Mouse (Mus musculus) midbrain, embryonic 12.5 days (tissue): Measurements from ENCODE around the gene Dnajb11. TPM values are rescaled to one million over a fixed set of nuclear protein-coding genes. Genes with fewer than 3 reads are reported as not detected.

ENCODE experiments used
- ATAC-seq: fragments of 200-750 bp; cut with Nextera tagmentation; 2 replicates; pipeline ENCODE4 v1.8.0; 2017; ENCODE audit warnings: low read depth, moderate TSS enrichment, moderate library complexity; ENCODE audit not compliant: low FRiP score
- H3K27ac ChIP-seq: fragments of 300-500 bp; sonication (generic); replicated peaks from 2 replicates; pipeline ENCODE4 v1.5.1; 2016; ENCODE audit warnings: mild to moderate bottlenecking
- H3K27me3 ChIP-seq: fragments of 300-500 bp; sonication (generic); 2 replicates; pipeline ENCODE4 v1.6.1; 2016; ENCODE audit warnings: mild to moderate bottlenecking
- H3K36me3 ChIP-seq: fragments of 300-500 bp; sonication (generic); 2 replicates; pipeline ENCODE4 v1.6.1; 2016
- H3K4me1 ChIP-seq: fragments of 300-500 bp; sonication (generic); 2 replicates; pipeline ENCODE4 v1.6.1; 2016
- H3K4me2 ChIP-seq: fragments of 300-500 bp; sonication (generic); replicated peaks from 2 replicates; pipeline ENCODE4 v1.6.1; 2016; ENCODE audit warnings: mild to moderate bottlenecking, moderate library complexity
- H3K4me3 ChIP-seq: fragments of 300-500 bp; sonication (generic); 2 replicates; pipeline ENCODE4 v1.5.1; 2016; ENCODE audit warnings: mild to moderate bottlenecking
- H3K9ac ChIP-seq: fragments of 300-500 bp; sonication (generic); replicated peaks from 2 replicates; pipeline ENCODE4 v1.6.1; 2016; ENCODE audit warnings: mild to moderate bottlenecking, moderate library complexity
- H3K9me3 ChIP-seq: fragments of 300-500 bp; sonication (generic); 2 replicates; pipeline ENCODE4 v1.6.1; 2016; ENCODE audit warnings: mild to moderate bottlenecking
- WGBS: fragments of 180-500 bp; shearing (Covaris S2); methylation state at CpG from one replicate; pipeline ENCODE4 v1.1.7; 2016; 5-methylcytosine and 5-hydroxymethylcytosine counted together
- polyA plus RNA-seq: library from polyadenylated mRNA; unstranded; fragments of >200 nt; fragmentation: Nextera tagmentation; extraction: Ambion mirVana; gene quantifications from 2 replicates; pipeline ENCODE4 v1.2.1, GENCODE M21; 2016

Gene Dnajb11
- polyA plus RNA-seq, result 93.1 and 94.1 TPM in 2 replicates

DNA sequence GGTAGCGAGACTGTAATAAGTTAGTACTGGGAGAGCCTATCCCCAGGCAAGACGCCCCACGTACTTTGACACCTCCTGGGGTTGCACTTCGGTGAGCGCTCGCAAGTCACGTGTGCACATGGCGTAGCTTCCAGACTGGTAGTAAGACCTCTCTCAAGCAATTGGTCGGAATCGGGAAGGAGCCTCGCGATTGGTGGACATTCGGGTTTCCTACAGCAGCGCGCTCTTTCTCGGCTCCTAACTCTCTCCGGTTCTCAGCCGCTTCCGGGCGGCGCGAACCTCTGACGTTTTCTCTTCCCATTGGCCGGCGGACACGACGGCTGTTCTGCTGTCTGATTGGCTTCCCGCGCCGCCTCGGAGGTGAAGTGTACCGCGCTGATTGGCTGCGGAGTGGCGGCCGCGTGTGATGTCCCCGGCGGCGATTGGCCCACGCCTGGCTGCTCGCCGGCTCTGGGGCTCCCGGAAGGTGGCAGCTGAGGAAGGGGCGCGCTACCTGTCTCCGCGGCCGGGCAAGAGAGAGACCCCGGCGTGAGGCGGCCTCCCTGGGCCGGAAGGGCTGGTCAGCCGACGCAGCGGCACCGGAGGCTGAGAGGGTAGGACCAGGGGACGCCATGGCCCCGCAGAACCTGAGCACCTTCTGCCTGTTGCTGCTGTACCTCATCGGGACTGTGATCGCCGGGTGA, at the start of gene Dnajb11, which contains the start of gene Tbccd1:
Gene Dnajb11, plus strand, starts transcription at position 415 of the 683 bp plus-strand sequence.
Gene Tbccd1, minus strand, starts transcription at position 239 of the 683 bp plus-strand sequence.
- Histone ChIP-seq H3K27ac (peak within 1 kb of the TSS; percentile 49; the same call in 1 of the 2 replicates), H3K4me2 (peak within 1 kb of the TSS; percentile 93), H3K4me3 (peak within 1 kb of the TSS; percentile 86), H3K9me3 (no peaks in the 10 kb centered on the region), H3K27me3 (no peaks in the 10 kb centered on the region), H3K9ac (peak within 1 kb of the TSS; percentile 91), H3K4me1 (peaks cover 16% of the 10 kb centered on the region), H3K36me3 (peaks cover 7% of the 10 kb centered on the region; the same call in 1 of the 2 replicates)
- ATAC-seq, result peak; percentile 100
- WGBS, result under 1% methylated on average over 62 of the region's 62 CpGs

DNA sequence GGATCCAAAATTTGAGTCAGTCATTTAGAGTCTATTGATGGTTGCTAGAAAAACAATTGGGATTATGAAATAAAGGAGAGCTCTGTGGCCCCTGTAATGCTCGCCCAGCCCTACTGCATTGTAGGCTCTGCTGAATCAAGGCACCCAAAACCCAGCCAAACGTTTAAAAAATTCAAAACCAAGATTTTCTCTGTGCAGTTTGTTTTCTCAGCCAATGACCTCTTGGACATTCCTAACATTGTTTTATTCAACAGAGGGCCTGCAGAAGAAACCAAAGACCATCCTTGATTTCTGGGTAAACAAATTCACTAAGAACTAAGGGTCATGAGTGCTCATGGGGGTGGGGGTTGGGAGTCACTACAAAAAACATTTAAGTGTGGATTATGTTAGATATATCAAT, 46.2 kb upstream of the Dnajb11 start, which contains the start of gene Crygs:
Gene Crygs, minus strand, starts transcription at position 101 of the 400 bp plus-strand sequence.
- H3K36me3 ChIP-seq, result peaks cover 9% of the 10 kb centered on the region; the same call in 1 of the 2 replicates
- H3K27ac ChIP-seq, result no peak within 1 kb of the TSS
- H3K4me1 ChIP-seq, result no peaks in the 10 kb centered on the region
- H3K9me3 ChIP-seq, result no peaks in the 10 kb centered on the region
- no peak within 1 kb of the TSS for H3K4me3 ChIP-seq
- ATAC-seq, result no peak
- no peak within 1 kb of the TSS for H3K4me2 ChIP-seq
- 54% methylated on average over 2 of the region's 2 CpGs for WGBS
- H3K27me3 ChIP-seq, result peaks cover 22% of the 10 kb centered on the region
- no peak within 1 kb of the TSS for H3K9ac ChIP-seq

DNA sequence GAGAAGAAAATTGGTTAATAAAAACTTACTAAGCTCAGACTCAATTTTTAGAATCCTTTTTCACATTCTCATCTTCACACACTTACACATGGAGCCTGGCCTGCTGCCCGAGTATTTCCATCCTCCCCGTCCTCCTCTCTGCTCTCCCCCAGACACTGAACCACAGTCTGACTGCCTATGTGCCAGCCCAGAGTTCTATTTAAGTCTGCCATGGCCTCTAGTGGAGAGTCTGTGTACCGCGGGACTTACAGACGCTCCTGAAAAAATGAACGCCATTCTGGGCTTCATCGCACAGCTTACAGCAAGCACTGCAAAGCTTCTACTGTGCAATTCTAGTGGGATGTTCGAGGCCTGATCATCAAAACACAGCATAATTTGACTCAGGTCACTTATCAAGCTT, 36.9 kb upstream of the Dnajb11 start:
- Histone ChIP-seq H3K36me3 (peaks cover 17% of the 10 kb centered on the region), H3K27ac (no peak overlapping the region), H3K4me1 (no peaks in the 10 kb centered on the region), H3K4me2 (no peak overlapping the region), H3K9me3 (no peaks in the 10 kb centered on the region), H3K9ac (no peak overlapping the region), H3K4me3 (no peak overlapping the region), H3K27me3 (no peaks in the 10 kb centered on the region)
- ATAC-seq, result no peak
- 60% methylated on average over 8 of the region's 8 CpGs for WGBS

DNA sequence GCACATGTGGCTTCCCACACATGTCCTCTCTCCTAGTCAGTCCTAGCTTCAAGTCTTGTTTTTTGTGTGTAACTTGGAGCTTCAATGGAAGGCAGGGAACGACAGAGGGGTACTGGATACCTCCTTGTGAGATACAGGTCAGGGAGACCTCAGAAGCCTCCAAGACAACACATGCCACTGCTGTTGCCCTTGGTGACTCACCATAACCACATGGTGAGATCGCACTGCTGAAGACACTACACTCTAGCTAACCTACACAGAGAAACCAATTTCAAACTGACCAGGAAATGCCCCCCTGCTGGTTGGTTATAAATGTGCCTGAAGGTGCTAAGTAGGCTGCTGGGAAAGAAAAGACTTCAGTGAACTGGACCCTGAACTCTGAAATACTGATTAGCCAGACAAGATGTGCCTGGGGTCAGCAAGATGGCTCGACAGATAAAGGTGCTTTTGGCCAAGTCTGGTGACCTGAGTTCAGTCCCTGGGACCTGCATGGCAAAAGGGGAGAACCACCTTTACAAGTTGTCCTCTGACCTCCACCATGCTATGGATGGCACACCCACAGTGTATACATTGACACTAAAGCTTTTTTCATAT, 24.6 kb upstream of the Dnajb11 start:
- H3K4me1 ChIP-seq, result no peaks in the 10 kb centered on the region
- WGBS, result 92% methylated on average over 3 of the region's 3 CpGs
- no peak overlapping the region for H3K27ac ChIP-seq
- no peak overlapping the region for H3K9ac ChIP-seq
- no peak overlapping the region for H3K4me2 ChIP-seq
- H3K4me3 ChIP-seq, result no peak overlapping the region
- H3K36me3 ChIP-seq, result peaks cover 15% of the 10 kb centered on the region
- H3K27me3 ChIP-seq, result no peaks in the 10 kb centered on the region
- ATAC-seq, result no peak
- H3K9me3 ChIP-seq, result no peaks in the 10 kb centered on the region

DNA sequence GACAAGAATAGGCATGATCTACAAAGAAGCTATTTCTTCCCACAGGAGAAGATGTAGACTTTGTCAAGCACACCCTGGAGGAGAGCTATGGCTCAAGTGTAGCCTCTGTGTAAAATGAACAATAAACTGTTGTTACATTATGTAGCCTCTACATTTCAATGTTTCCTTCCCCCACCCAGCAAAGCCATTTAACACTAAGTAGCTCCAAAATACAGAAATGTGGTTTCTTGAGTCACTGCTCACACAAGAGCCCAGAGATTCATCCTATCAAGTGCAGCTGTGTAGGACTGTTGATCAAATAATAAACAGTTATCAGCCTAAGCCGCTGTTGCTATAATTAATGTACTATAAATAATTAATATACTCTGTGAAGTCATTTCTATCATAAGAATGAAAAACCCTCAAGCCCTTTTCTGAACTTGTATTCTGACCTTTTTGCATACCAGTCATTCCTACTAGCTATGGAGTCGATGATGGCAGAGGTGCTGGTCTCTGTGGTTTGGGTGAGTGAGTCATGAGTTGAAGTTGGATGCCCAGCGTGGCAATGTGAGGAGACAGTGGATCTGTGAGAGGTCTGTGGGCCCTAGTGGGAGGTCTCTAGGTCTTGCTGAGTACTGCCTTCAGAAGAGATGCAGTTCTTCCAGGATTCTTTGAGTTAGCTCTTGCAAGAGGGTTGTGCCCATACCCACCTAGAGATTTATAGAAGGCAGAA, 18.3 kb upstream of the Dnajb11 start:
- peaks cover 21% of the 10 kb centered on the region; the same call in 1 of the 2 replicates for H3K36me3 ChIP-seq
- no peaks in the 10 kb centered on the region for H3K9me3 ChIP-seq
- no peak overlapping the region for H3K4me3 ChIP-seq
- H3K27ac ChIP-seq, result no peak overlapping the region
- ATAC-seq, result no peak
- H3K27me3 ChIP-seq, result no peaks in the 10 kb centered on the region
- WGBS, result 91% methylated on average over 3 of the region's 3 CpGs
- H3K4me2 ChIP-seq, result no peak overlapping the region
- no peaks in the 10 kb centered on the region for H3K4me1 ChIP-seq
- H3K9ac ChIP-seq, result no peak overlapping the region

DNA sequence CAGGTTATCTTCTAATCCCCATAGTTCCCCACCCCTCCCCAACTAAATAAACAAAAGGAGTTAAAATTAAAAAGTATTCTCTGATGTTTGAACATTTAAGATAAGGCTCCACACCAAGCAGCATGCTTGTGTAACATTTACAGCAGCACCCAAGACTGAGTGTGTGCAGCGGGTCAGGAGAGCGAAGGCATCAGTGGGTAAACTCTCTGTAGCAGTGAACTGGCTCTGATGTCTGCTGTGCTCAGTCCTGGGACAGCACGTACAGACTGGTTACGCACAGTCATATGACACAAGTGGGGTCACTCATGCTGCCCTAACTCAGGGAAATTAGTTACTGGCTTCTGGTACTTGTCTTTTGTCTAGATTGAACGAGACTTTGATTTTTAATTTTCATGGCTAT, 14.8 kb upstream of the Dnajb11 start:
- Histone ChIP-seq H3K9me3 (no peaks in the 10 kb centered on the region), H3K27me3 (no peaks in the 10 kb centered on the region), H3K4me2 (no peak overlapping the region), H3K9ac (no peak overlapping the region), H3K36me3 (peaks cover 21% of the 10 kb centered on the region; the same call in 1 of the 2 replicates), H3K4me1 (peaks cover 5% of the 10 kb centered on the region; the same call in 1 of the 2 replicates), H3K4me3 (no peak overlapping the region), H3K27ac (no peak overlapping the region)
- ATAC-seq, result no peak
- WGBS, result 91% methylated on average over 5 of the region's 5 CpGs

DNA sequence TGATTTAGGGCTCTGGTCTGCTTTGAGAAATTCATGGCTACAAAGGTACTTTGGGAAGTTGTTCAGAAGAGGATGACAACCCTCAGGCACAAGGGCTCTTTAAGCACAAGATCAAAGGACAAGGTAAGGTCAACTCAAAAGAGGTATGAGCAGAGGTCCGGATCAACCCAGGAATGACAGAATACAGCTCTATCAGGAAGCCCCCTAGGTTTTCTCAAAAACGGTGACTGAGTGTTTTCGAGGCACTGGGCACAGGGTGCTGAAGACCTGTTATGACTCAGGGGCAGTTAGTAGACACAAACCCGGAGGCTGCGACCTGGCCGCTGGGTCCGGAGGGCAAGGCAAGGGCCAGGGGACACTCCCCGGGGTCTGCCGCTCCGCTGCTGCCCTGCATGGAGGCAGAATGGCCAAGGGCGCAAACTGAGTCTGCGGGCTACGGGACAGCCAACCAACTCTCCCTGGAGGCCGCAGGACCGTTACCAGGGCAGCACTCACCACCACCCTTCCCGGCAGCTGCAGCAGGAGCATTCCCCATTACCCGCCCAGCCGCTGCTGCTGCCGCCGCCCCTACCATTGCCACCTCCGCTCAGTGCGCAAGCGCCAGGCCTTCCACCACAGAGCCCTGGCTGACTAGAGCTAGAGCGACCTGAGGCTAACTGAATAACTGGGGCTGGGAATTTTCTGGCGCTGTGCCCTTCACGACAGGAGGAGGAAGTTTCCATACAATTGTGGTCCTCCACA, 13.4 kb upstream of the Dnajb11 start:
- H3K36me3 ChIP-seq, result peaks cover 13% of the 10 kb centered on the region; the same call in 1 of the 2 replicates
- 8% methylated on average over 26 of the region's 26 CpGs for WGBS
- H3K9me3 ChIP-seq, result no peaks in the 10 kb centered on the region
- H3K27ac ChIP-seq, result no peak overlapping the region
- H3K4me3 ChIP-seq, result peak overlapping the region; percentile 51
- peak overlapping the region; percentile 76 for H3K4me2 ChIP-seq
- H3K4me1 ChIP-seq, result peaks cover 5% of the 10 kb centered on the region; the same call in 1 of the 2 replicates
- no peaks in the 10 kb centered on the region for H3K27me3 ChIP-seq
- H3K9ac ChIP-seq, result peak overlapping the region; percentile 58
- peak; percentile 94 for ATAC-seq

DNA sequence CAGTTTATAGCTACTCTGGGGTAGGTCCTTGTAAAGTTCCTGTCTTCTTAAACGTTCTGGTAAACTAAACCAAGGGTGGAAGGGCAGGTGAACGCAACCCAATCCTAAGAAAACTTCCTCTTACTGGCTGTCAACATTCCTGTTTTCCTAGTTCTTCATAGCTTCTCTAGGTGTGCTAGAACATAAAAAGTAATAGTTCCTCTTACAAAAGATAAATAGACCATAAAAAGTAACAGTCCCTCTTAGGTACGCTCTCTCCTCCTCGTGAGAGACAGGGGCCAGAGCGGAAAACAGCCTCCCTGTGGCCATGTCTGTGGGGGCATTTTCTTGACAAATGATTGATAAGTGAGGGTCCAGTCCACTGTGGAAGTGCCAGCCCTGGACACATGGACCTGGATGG, 12.8 kb upstream of the Dnajb11 start:
- Histone ChIP-seq H3K9ac (0 out of 2 replicates have a peak overlapping the region, but pooled peaks have one; percentile 58), H3K4me1 (peaks cover 5% of the 10 kb centered on the region; the same call in 1 of the 2 replicates), H3K4me3 (peak overlapping the region; percentile 51), H3K27me3 (no peaks in the 10 kb centered on the region), H3K9me3 (no peaks in the 10 kb centered on the region), H3K27ac (no peak overlapping the region), H3K4me2 (peak overlapping the region; percentile 76), H3K36me3 (peaks cover 12% of the 10 kb centered on the region; the same call in 1 of the 2 replicates)
- 74% methylated on average over 5 of the region's 5 CpGs for WGBS
- no peak for ATAC-seq

DNA sequence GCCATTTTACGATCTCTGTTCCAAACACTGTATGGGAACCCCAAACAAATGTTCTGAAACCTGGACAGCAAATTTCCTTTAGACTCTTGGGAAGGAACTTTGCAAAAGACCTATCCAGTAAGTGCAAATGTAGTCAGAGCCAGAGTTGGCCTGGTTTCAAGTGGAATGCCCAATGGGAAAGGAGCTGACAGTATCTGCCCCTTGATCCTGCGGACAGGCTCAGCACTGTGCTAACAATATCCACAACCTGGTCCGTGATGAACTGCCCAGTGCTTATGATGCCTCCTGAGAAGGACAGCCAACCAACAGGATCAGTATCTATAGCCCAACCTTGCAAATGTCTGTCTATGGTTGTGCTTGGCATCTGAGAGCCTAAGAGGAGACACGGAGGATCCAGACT, 12.2 kb upstream of the Dnajb11 start:
- H3K9ac ChIP-seq, result no peak overlapping the region
- no peak for ATAC-seq
- WGBS, result 90% methylated on average over 4 of the region's 4 CpGs

DNA sequence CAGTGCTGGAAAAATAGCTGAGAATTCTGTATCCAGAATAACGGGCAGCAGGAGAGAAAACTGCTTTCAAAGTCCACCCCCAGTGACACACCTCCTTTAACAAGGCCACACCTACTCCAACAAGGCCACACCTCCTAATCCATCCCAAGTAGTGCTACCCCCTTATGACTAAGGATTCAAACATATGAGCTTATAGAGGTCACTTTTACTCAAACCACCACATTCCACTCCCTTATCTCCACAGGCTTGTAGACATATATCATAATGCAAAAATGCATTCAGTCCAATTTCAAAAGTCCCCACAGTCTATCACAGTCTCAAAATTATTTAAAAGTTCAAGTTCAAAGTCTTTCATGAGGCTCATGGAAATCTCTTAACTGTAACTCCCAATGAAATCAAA, 10.0 kb upstream of the Dnajb11 start:
- H3K4me2 ChIP-seq, result no peak overlapping the region
- no peaks in the 10 kb centered on the region for H3K9me3 ChIP-seq
- H3K4me1 ChIP-seq, result peaks cover 5% of the 10 kb centered on the region; the same call in 1 of the 2 replicates
- no peak overlapping the region for H3K4me3 ChIP-seq
- 88% methylated on average over 1 of the region's 1 CpGs for WGBS
- no peak overlapping the region for H3K9ac ChIP-seq
- no peak for ATAC-seq
- no peak overlapping the region for H3K27ac ChIP-seq
- H3K36me3 ChIP-seq, result no peaks in the 10 kb centered on the region
- no peaks in the 10 kb centered on the region for H3K27me3 ChIP-seq

More for the DNA sequence above, 12.2 kb upstream of the Dnajb11 start:
- Histone ChIP-seq H3K4me2 (no peak overlapping the region), H3K27me3 (no peaks in the 10 kb centered on the region), H3K27ac (no peak overlapping the region), H3K4me3 (no peak overlapping the region), H3K36me3 (peaks cover 8% of the 10 kb centered on the region; the same call in 1 of the 2 replicates), H3K9me3 (no peaks in the 10 kb centered on the region), H3K4me1 (peaks cover 5% of the 10 kb centered on the region; the same call in 1 of the 2 replicates)

DNA sequence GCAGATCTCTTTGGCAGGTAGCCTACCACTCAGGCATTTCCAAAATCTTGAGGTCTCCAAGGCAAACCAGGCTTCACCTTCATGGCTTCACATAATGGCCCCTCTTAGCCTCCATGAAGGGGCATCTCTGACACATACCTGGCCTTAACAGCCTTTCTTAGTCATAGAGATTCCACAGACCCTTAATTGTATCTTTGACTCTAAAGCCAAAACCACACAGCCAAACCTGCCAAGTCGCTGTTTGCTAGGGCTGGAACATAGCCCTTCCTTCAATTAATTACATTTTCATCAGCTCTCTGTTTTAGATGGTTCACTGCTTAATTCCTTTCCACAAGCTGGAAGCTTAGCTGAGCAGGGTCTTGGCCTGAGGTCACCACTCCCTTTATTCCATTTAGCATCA, 9.3 kb upstream of the Dnajb11 start:
- Histone ChIP-seq H3K27ac (no peak overlapping the region), H3K9me3 (no peaks in the 10 kb centered on the region), H3K36me3 (0 out of 2 replicates have a peak, but pooled peaks cover 5% of the 10 kb centered on the region), H3K9ac (no peak overlapping the region), H3K27me3 (no peaks in the 10 kb centered on the region), H3K4me1 (peaks cover 5% of the 10 kb centered on the region; the same call in 1 of the 2 replicates), H3K4me3 (no peak overlapping the region), H3K4me2 (no peak overlapping the region)
- ATAC-seq, result no peak
- 94% methylated on average over 1 of the region's 1 CpGs for WGBS
